Mouse (Mus musculus): Measurements from ENCODE around the gene Alkbh4.

- no peak for TF ChIP-seq MAX (IDR thresholded peaks at IDR 0.05; ENCODE audit: low read depth)
- TF ChIP-seq POLR2A (IDR thresholded peaks at IDR 0.05; ENCODE audit: insufficient read length, low read depth), result no peak
- TF ChIP-seq TCF3 (IDR thresholded peaks at IDR 0.05; ENCODE audit: insufficient read length, low read depth), result no peak
- TF ChIP-seq POLR2AphosphoS2 (IDR thresholded peaks at IDR 0.05; ENCODE audit: insufficient read length, low read depth), result no peak
- TF ChIP-seq MYOD1 (IDR thresholded peaks at IDR 0.05; ENCODE audit: control insufficient read depth in 1 of 3, insufficient read length in 2 of 3, low read depth in 2 of 3), result no peak
- no peak for TF ChIP-seq USF1 (IDR thresholded peaks at IDR 0.05; ENCODE audit: low read depth)
- TF ChIP-seq REST (IDR thresholded peaks at IDR 0.05; ENCODE audit: insufficient read depth, insufficient read length), result no peak
- no peak for TF ChIP-seq MYOG (IDR thresholded peaks at IDR 0.05; ENCODE audit: control insufficient read depth in 1 of 3, insufficient read depth in 1 of 3, insufficient read length in 2 of 3, low read depth in 2 of 3)
- TF ChIP-seq E2F4 (IDR thresholded peaks at IDR 0.05; ENCODE audit: insufficient read depth), result no peak
- TF ChIP-seq TCF12 (IDR thresholded peaks at IDR 0.05; ENCODE audit: insufficient read depth, poor library complexity, severe bottlenecking), result no peak
These were observed 31.4 kb downstream of the Alkbh4 start for GRCm38 (mm10) chr5:136167296-136167695.

All from myocyte (in vitro differentiated cells).